Mouse (Mus musculus) erythroblast, adult 5-6 weeks (primary cell): ENCODE results near the gene D2hgdh. TPM values are rescaled to one million over a fixed set of nuclear protein-coding genes. Genes with fewer than 3 reads are reported as not detected.

Experiments used
- ATAC-seq: replicated peaks from 2 replicates; pipeline ENCODE4 v1.8.0; 2016; ENCODE audit warnings: moderate number of reproducible peaks, mild to moderate bottlenecking, moderate TSS enrichment, inconsistent platforms; ENCODE audit not compliant: poor library complexity, low FRiP score, severe bottlenecking
- total RNA-seq, 2 experiments: library from RNA; stranded (forward) in 1 of 2; stranded (reverse) in 1 of 2; fragments of 150-400 nt in 1 of 2; fragments of 200-764, 138-1000 nt in 1 of 2; gene quantifications; 2 replicates each; pipeline versions ENCODE4 v1.2.3 to v1.2.4; 2015 to 2017; ENCODE audit warnings: low replicate concordance in 2 of 2

The D2hgdh gene
- total RNA-seq (2015; ENCODE audit: low replicate concordance): 7.9 and 12.5 TPM in 2 replicates
- 11.8 and 13.6 TPM in 2 replicates for total RNA-seq (2017; ENCODE audit: low replicate concordance)

- ATAC-seq: peak; percentile 45
Measured at GRCm38 (mm10) chr1:93824609-93825008, at the start of gene D2hgdh. Gene D2hgdh, plus strand, starts transcription at chr1:93824909.

DNA sequence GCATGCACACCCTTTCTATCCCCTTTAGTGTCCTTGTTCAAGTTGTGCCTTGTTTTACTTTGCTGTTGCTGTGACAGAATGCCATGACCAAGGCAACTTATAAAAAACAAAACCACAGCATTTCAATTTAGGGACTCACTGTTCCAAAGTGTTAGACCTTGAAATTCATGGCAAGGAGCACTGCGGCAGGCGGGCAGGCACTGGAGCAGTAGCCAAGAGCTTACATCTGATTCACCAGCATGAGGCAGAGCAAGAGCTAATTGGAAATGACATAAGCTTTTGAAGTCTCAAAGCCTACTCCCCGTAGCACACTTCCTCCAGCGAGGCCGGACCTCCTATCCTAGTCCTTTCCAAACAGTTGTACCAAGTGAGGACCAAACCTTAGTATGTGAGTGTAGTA lies 48.0 kb upstream of the D2hgdh start:
- no peak for ATAC-seq

GRCm38 (mm10) chr1:93786912-93787311 lies 37.8 kb upstream of the D2hgdh start:
- ATAC-seq: no peak

DNA sequence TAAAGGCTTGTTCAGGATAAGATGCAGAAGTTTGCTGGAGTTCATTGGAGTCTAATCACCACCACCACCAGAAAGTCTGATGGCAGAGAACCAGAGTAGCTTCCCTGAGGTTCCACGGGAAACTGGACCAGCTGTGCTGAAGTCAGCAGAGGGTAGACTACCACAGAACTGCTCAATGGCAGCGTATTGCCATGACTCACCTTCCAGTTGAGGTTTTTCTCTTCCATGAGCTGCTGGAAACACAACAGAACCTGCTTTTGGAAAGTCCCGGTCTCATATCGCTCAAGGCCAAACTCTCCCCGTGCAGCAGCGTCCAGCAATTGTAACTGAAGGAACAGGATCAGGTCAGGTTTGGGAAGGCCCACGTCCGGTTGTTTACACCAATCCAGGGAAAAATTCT lies 30.2 kb upstream of the D2hgdh start:
- no peak for ATAC-seq

DNA sequence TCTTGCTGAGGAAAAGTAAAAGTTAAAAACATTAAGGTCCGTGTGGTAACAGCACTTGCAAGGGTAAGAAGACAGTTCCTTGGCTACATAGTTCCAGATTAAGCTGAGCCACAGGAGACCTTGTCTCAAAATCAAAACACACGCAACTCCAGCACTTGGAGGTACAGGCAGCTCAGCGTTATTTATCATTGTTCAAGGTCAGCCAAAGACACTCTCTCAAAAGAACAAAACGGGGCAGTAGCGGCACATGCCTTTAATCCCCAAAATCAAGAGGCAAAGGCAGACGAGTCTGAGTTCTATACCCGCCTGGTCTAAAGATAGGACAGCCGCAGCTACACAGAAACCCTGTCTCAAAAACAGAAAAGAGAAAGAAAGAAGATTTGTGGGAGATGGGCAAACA lies 28.8 kb upstream of the D2hgdh start:
- no peak for ATAC-seq

DNA sequence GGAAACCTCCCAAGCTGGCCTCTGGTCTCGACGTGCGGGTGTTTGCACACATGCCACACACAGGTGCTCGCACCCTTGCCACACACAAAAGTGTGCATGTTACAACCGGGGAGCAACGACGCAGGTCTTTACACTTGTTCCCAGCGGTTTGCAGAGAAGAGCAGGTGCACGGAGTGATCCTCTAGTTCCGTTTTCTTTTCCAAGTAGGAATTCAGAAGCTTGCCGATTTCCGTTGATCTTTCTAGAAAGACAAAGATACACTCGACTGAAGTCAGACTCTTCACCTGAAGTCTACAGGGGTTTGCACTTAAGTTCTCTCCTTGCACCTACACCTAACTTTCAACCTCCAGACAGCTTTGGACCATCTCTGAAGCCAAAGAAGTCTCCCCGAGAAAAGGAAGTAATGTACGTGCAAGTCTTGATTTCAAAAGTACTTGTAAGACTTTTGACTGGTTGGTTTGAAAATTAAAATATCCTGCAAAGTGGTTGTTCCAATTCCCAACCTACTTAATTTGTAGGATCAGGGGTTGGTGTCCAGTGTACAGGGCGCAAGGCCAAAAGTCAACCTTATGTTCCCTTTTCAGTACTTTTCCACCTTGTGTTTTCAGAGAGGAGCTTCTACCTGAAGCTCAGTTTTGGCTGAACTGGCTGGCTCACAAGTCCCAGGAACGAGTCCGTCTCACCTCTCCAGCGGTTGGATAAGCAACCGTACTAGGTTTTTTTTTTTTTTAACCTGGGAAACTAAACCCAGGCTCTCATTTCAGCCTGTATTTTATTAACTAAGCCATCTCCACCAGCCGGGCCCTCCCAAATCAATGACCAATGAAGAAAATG lies 23.8 kb upstream of the D2hgdh start:
- ATAC-seq: no peak

GRCm38 (mm10) chr1:93801741-93802238 lies 22.9 kb upstream of the D2hgdh start, which contains the start of gene Dtymk:
Gene Dtymk, minus strand, starts transcription at chr1:93801934.
- ATAC-seq: peak; percentile 72

- ATAC-seq: 0 out of 2 replicates have a peak, but pooled peaks have one; percentile 4
Measured at GRCm38 (mm10) chr1:93802771-93803170, 21.9 kb upstream of the D2hgdh start.

GRCm38 (mm10) chr1:93803556-93804507 lies 20.9 kb upstream of the D2hgdh start, which contains the start of gene Ing5:
Gene Ing5, plus strand, starts transcription at chr1:93803965.
- peak; percentile 72 for ATAC-seq

- ATAC-seq: no peak
Measured at GRCm38 (mm10) chr1:93804818-93805217, 19.9 kb upstream of the D2hgdh start.

DNA sequence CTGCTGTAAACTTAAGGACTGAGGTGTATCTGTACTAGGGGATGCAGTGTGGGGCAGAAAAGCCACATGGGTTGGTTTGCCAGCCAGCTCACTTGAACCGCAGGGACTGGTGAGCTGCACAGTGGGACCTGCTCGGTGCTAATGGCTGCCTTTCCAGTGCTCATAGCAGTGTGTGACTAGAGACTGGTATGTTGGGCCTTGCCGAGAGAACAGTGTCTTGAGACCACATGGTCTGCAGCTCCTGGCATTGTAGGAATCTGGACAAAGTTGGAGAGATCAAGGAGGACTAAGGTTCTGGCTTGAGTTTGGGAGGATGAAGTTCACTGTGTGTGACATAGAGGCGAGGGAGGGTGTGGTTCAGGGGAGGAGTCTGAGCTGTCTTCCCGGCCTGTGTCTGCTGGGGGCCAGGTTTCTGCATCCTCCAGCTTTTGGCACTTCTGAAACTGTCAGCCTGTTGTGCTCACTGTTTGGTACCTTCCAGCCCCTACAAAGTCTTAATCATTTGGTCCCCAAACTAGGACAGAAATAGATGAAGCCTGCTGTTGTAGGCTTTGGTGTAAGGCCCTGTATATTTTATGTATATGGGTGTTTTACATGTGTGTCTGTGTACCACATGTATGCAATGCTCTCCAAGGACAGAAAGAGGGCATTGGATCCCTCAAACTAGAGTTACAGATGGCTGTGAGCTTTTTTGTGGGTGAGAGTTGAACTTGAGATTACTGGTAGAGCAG lies 19.3 kb upstream of the D2hgdh start:
- ATAC-seq: peak; percentile 50

- no peak for ATAC-seq
Measured at GRCm38 (mm10) chr1:93808871-93809270, 15.8 kb upstream of the D2hgdh start.

DNA sequence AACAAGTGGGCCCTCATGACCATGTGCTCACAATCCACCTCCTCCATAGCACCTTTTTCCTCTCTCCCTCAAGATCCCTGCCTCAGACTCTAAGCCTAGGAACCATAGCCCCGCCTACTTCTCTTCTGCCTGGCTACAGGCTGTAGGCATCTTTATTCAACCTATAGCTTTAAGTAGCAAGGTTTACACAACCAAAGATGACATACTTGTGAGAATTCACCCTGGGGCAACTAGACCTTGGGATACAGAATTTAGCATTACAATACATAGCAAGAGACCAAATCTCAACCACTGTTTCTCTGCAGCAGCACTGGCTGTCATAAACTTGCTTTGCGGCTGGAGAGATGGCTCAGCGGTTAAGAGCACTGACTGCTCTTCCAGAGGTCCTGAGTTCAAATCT lies 14.7 kb upstream of the D2hgdh start:
- ATAC-seq: no peak

DNA sequence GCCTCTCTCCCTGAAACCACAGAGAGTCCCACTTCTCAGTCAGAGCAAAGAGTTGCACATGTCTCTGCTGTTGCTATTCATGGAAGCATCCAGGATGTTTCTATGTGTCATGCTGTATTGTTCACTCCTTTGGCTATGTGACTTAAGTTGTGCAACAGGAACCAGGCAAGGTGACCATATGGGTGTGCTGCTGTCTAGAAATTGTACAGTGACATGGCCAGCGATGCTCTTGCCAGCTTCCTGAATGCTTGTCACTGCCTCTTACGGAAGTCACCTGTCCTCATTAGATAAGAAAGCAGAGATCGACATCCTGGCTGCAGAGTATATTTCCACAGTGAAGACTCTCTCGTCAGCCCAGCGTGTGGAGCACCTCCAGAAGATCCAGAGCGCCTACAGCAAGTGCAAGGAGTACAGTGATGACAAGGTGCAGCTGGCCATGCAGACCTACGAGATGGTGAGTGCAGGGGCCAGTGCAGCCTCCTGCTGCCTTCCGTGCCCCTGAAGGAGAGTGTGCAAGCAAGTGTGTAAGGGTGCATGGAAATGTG lies 13.1 kb upstream of the D2hgdh start:
- ATAC-seq: no peak

GRCm38 (mm10) chr1:93817823-93818532 lies 6.7 kb upstream of the D2hgdh start:
- ATAC-seq: no peak

DNA sequence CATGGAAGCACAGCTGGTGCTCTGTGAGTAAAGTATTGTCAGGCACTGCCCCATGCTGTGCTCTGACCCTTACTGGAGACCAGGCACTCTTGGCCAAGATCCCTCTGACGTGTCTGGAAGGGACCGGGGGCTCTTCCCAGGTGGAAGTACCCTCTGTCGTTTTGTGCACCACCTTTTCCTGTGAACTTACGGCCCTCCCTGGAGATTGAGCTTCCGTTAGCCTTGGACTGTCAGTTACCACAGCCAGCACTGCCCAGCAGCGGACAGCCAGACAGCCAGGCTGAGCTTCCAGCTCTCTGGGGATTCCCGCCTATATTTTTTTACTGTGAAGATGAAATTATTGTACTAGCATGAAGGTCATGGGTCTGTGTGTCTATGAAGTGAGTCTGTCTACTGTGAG lies 6.0 kb upstream of the D2hgdh start:
- ATAC-seq: no peak

DNA sequence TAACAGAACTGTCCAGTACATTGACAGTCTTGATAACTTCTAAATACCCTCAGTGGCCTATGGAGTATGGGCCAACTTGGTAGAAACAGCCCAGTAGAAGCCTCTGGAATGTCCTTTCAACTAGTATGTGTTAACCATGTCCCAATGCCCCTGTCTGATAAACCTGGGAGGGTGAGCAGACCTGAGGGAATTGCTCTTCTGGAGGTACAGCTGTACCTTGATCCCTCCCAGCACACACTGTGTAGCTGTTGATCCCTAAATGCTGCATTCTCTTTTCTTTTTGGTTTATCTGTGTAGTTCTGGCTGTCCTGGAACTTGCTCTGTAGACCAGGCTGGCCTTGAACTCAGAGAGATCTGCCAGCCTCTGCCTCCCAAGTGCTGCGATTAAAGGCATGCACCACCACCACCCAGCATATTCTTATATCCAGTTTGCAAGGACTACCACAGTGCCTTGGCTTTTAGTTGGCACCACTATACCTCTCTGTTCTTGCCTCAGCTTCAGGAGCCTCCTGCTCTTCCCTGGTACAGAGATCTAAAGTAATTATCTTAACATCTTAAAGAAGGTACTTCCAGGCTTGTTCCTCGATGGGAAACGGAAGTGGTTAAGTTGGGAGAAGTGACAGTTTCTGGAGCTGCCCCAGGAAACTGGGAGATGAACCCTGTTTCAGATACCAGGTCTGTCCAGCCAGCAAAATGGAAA lies 763 bp upstream of the D2hgdh start:
- no peak for ATAC-seq

DNA sequence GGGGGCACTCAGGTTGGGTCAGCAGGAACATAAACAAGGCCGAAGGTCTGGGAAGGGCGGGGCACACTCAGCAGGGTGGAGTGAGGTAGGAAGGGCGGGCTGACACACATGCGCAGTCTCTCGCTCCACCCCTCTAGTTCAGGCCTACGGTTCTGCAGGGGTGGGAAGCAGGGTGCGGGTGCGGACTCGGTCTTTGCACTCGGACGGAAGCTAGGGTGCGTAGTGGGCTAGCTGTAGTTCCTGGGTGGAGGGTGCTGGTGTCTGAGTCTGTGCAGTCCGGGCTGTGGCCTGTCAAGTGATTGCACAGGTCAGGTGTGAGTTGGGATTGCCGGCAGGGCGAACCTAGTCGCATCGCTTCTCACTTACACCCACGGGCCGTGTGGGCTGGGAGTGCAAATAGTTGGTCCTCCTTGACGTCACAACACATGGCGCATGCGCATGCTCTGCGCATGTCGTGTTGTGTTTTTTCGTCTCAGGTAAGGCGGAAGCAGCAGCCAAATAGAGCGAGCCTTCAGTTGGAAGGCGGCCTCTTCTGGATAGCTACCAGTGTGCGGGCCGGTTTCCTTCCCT lies 481 bp downstream of the D2hgdh start:
- ATAC-seq: peak; percentile 90
